Mouse (Mus musculus) kidney, adult 10 weeks (tissue): Measurements from ENCODE around the gene Plb1. TPM values are rescaled to one million over a fixed set of nuclear protein-coding genes. Genes with fewer than 3 reads are reported as not detected.

Source experiments
- polyA plus RNA-seq: library from polyadenylated mRNA; stranded (reverse); fragments of 350-450 nt; fragmentation: Illumina TruSeq; extraction: RNeasy Lipid Tissue Mini Kit (QIAGEN cat#74804); gene quantifications from one replicate; pipeline ENCODE4 v1.2.3, GENCODE M21; 2014; ENCODE audit warnings: low read depth, low replicate concordance

Plb1 gene
- polyA plus RNA-seq: 0.49 TPM

GRCm38 (mm10) chr5:32232474-32232873 is at the start of gene Plb1:
Gene Plb1, plus strand, starts transcription at chr5:32232708.

Other genes starting within 250 kb of the Plb1 start
- gene Fosl2, start 96.9 kb upstream of the Plb1 start, polyA plus RNA-seq: 6.0 TPM
- 508 TPM for gene Ppp1cb, start 226.1 kb downstream of the Plb1 start, polyA plus RNA-seq